Comparison of ENCODE assay signal across 14 mouse cellular contexts in the genomic region with DNA sequence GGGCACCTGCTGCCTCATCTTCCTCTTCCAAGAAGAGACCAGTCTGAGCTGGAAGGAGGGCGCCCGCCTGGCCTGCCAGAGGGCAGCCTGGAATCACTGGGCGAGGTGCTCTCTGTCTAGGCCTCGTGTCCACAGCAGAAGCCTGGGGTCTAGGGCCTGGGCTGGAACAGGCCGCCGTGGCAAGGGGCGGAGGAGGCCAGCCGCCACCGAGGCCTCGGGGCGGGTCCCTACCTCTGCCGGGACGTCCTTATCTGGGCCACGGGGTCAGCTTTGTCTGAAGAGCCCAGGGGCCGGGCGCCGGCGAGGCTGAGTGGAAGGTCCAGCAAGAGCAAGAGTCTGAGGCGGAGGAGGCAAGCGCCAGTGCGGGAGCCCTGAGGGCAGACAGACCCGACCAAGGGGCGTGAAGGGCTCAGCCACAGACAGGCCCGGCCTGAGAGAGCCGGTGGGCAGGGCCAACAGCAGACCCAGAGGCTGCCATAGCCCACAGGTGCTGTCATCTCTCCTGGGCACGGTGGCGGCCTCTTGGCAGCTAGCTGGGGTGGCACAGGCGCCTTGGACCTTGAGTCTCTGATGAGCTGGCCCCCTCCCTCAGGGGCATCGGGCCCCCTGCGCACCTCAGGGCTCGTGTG. TPM values are rescaled to one million over a fixed set of nuclear protein-coding genes. Genes with fewer than 3 reads are reported as not detected.
A peak's percentile ranks its signal among the peaks of the same experiment; 100 is the strongest.
DNase-seq lines count a peak whose midpoint lies in the region; ATAC-seq and TF ChIP-seq lines count a peak whose summit lies in the region.
"Had no signal": no experiment of that assay in that cellular context is flagged by ENCODE, and none has a peak within 500 bp of the region (broad histone marks: within the 10 kb centered on the region; RNA-seq: fewer than 3 reads in every experiment).

No protein-coding gene starts in this region.

- no peak for ATAC-seq in forebrain, embryonic 14.5 days
- peak; percentile 54; the same call in 1 of the 2 replicates for ATAC-seq in kidney, embryonic 16.5 days (ENCODE audit: low FRiP score, low TSS enrichment)
- 0 out of 2 replicates have a peak, but pooled peaks have one; percentile 32 for ATAC-seq in limb, embryonic 15.5 days (ENCODE audit: insufficient number of reproducible peaks, low FRiP score, low TSS enrichment, low read depth)
- no peak for ATAC-seq in erythroblast, adult 5-6 weeks (replicated peaks; ENCODE audit: low FRiP score, poor library complexity, severe bottlenecking)

- H3K9ac ChIP-seq in forebrain, embryonic 14.5 days (ENCODE audit: low read length), result no peak overlapping the region
- no peak overlapping the region for H3K9ac ChIP-seq in kidney, embryonic 16.5 days (replicated peaks; ENCODE audit: low read length)
- peak overlapping the region; percentile 37 for H3K9ac ChIP-seq in ES-E14 (ENCODE audit: insufficient read depth, low read depth, low read length, poor library complexity, severe bottlenecking)
- no peak overlapping the region for H3K9ac ChIP-seq in limb, embryonic 15.5 days

- peaks cover 96% of the 10 kb centered on the region for H3K36me3 ChIP-seq in forebrain, embryonic 10.5 days (replicated peaks)
- H3K36me3 ChIP-seq in forebrain, embryonic 14.5 days (ENCODE audit: control insufficient read depth, insufficient read depth, low read length), result peaks cover 81% of the 10 kb centered on the region
- peaks cover 77% of the 10 kb centered on the region for H3K36me3 ChIP-seq in kidney, embryonic 16.5 days (ENCODE audit: insufficient read depth, low read length)
- peaks cover 46% of the 10 kb centered on the region for H3K36me3 ChIP-seq in ES-E14 (ENCODE audit: control insufficient read depth, insufficient read depth, low read length, poor library complexity, severe bottlenecking)
- H3K36me3 ChIP-seq in limb, embryonic 15.5 days, result peaks cover 87% of the 10 kb centered on the region

- H3K27me3 ChIP-seq in forebrain, embryonic 10.5 days (ENCODE audit: poor library complexity, severe bottlenecking), result no peaks in the 10 kb centered on the region
- no peaks in the 10 kb centered on the region for H3K27me3 ChIP-seq in forebrain, embryonic 14.5 days (replicated peaks; ENCODE audit: control insufficient read depth, insufficient read depth, low read length)
- no peaks in the 10 kb centered on the region for H3K27me3 ChIP-seq in kidney, embryonic 16.5 days (ENCODE audit: insufficient read depth, low read length)
- no peaks in the 10 kb centered on the region for H3K27me3 ChIP-seq in limb, embryonic 15.5 days
- H3K27me3 ChIP-seq: megakaryocyte, embryonic 14.5 days had no signal

- H3K27ac ChIP-seq in forebrain, embryonic 10.5 days, result 0 out of 2 replicates have a peak overlapping the region, but pooled peaks have one; percentile 8
- no peak overlapping the region for H3K27ac ChIP-seq in forebrain, embryonic 14.5 days (ENCODE audit: low read depth, low read length)
- no peak overlapping the region for H3K27ac ChIP-seq in kidney, embryonic 16.5 days (ENCODE audit: low read length)
- no peak overlapping the region for H3K27ac ChIP-seq in ES-E14 (ENCODE audit: insufficient read depth, low read depth, low read length, poor library complexity, severe bottlenecking)
- H3K27ac ChIP-seq in limb, embryonic 15.5 days, result no peak overlapping the region

- WGBS in forebrain, embryonic 10.5 days, result 89% methylated on average over 31 of the region's 31 CpGs
- 90% methylated on average over 23 of the region's 31 CpGs for WGBS in forebrain, embryonic 14.5 days
- WGBS in kidney, embryonic 16.5 days, result 86% methylated on average over 27 of the region's 31 CpGs
- WGBS in limb, embryonic 15.5 days, result 92% methylated on average over 31 of the region's 31 CpGs

- H3K4me1 ChIP-seq in forebrain, embryonic 10.5 days, result no peaks in the 10 kb centered on the region
- no peaks in the 10 kb centered on the region for H3K4me1 ChIP-seq in forebrain, embryonic 14.5 days (ENCODE audit: control insufficient read depth, insufficient read depth, low read length)
- no peaks in the 10 kb centered on the region for H3K4me1 ChIP-seq in kidney, embryonic 16.5 days (ENCODE audit: insufficient read depth, low read length)
- H3K4me1 ChIP-seq in ES-E14 (ENCODE audit: control insufficient read depth in 2 of 2, insufficient read depth in 2 of 2, low read length in 2 of 2, poor library complexity in 1 of 2), result peaks cover 0 to 3% of the 10 kb centered on the region in 2 experiments; a peak in 1 of 4 replicates
- H3K4me1 ChIP-seq in limb, embryonic 15.5 days, result no peaks in the 10 kb centered on the region

- H3K4me2 ChIP-seq in forebrain, embryonic 14.5 days (ENCODE audit: low read length), result no peak overlapping the region
- no peak overlapping the region for H3K4me2 ChIP-seq in kidney, embryonic 16.5 days (replicated peaks; ENCODE audit: low read depth, low read length)
- H3K4me2 ChIP-seq in limb, embryonic 15.5 days, result no peak overlapping the region

- in situ Hi-C loops in ES-E14 (cut with MboI; ENCODE audit: low sequenced_read_pairs in 2 of 2, unreplicated experiment in 2 of 2), result no loop called here

- H3K4me3 ChIP-seq in forebrain, embryonic 10.5 days, result no peak overlapping the region
- H3K4me3 ChIP-seq in forebrain, embryonic 14.5 days (ENCODE audit: low read depth, low read length), result no peak overlapping the region
- H3K4me3 ChIP-seq in kidney, embryonic 16.5 days (ENCODE audit: low read length), result no peak overlapping the region
- peak overlapping the region; percentile 24 to 44 for H3K4me3 ChIP-seq in ES-E14 (ENCODE audit: insufficient read depth in 1 of 2, low read depth in 1 of 2, low read length in 2 of 2, poor library complexity in 1 of 2, severe bottlenecking in 1 of 2)
- H3K4me3 ChIP-seq in limb, embryonic 15.5 days, result no peak overlapping the region
- H3K4me3 ChIP-seq: megakaryocyte, embryonic 14.5 days had no signal

- DNase-seq in forebrain, embryonic 10.5 days (ENCODE audit: extremely low spot score, low spot score), result no peak
- no peak for DNase-seq in forebrain, embryonic 14.5 days (ENCODE audit: low spot score)
- no peak for DNase-seq in kidney, adult 11 months
- no peak for DNase-seq in ES-E14 (ENCODE audit: low read depth, low spot score)
- no peak for DNase-seq in cerebellum, postnatal 36 days
- DNase-seq: cerebellum, adult 2 months; heart, adult 18-20 months; kidney, adult 8-10 months; retina, postnatal 1 day; thymus, postnatal 14 days had no signal

- H3K9me3 ChIP-seq in forebrain, embryonic 10.5 days, result no peaks in the 10 kb centered on the region
- H3K9me3 ChIP-seq in forebrain, embryonic 14.5 days (replicated peaks; ENCODE audit: control insufficient read depth, low read length), result no peaks in the 10 kb centered on the region
- no peaks in the 10 kb centered on the region for H3K9me3 ChIP-seq in kidney, embryonic 16.5 days (ENCODE audit: low read length)
- H3K9me3 ChIP-seq in ES-E14 (ENCODE audit: control insufficient read depth, insufficient read depth, low read depth, low read length), result no peaks in the 10 kb centered on the region
- no peaks in the 10 kb centered on the region for H3K9me3 ChIP-seq in limb, embryonic 15.5 days
- H3K9me3 ChIP-seq: megakaryocyte, embryonic 14.5 days had no signal

TF ChIP-seq in ES-E14, 5 proteins besides CTCF, POLR2A, EP300 and RAD21 (continues in another document):
- TF ChIP-seq HCFC1 (IDR thresholded peaks at IDR 0.05; ENCODE audit: borderline replicate concordance, insufficient read depth, low read length) (no peak), CHD2 (IDR thresholded peaks at IDR 0.05; ENCODE audit: low read depth, low read length) (no peak), ZC3H11A (IDR thresholded peaks at IDR 0.05; ENCODE audit: borderline replicate concordance, low read depth, low read length) (no peak), ZNF384 (IDR thresholded peaks at IDR 0.05; ENCODE audit: low read depth, low read length) (no peak)

RNA-seq across cellular contexts. Expression of gene Akap8, which starts 12.8 kb away (rescaled TPM):
- 144 and 147 TPM in 2 replicates for polyA plus RNA-seq in forebrain, embryonic 10.5 days (2016; fragmentation: Nextera tagmentation; extraction: Ambion mirVana)
- polyA plus RNA-seq in forebrain, embryonic 14.5 days (2014; fragmentation: Nextera tagmentation; extraction: Ambion mirVana), result 33.9 and 40.1 TPM in 2 replicates
- polyA plus RNA-seq in kidney, embryonic 16.5 days (2015; fragmentation: Nextera tagmentation; extraction: Ambion mirVana), result 112 and 126 TPM in 2 replicates
- 156 and 210 TPM in 2 replicates for total RNA-seq in ES-E14 (2012; rRNA removed)
- polyA plus RNA-seq in limb, embryonic 15.5 days (2015; fragmentation: Nextera tagmentation; extraction: Ambion mirVana), result 93.1 and 94.6 TPM in 2 replicates
- total RNA-seq in erythroblast, adult 5-6 weeks (2015; ENCODE audit: low replicate concordance), result 13.1 and 25.3 TPM in 2 replicates
- total RNA-seq in erythroblast, adult 5-6 weeks (2017; ENCODE audit: low replicate concordance), result 31.6 and 51.6 TPM in 2 replicates

RNA-seq across cellular contexts. Expression of gene Akap8l, which starts 16.6 kb away (rescaled TPM):
- 79.0 and 79.9 TPM in 2 replicates for polyA plus RNA-seq in forebrain, embryonic 10.5 days (2016; fragmentation: Nextera tagmentation; extraction: Ambion mirVana)
- polyA plus RNA-seq in forebrain, embryonic 14.5 days (2014; fragmentation: Nextera tagmentation; extraction: Ambion mirVana), result 66.6 and 82.4 TPM in 2 replicates
- polyA plus RNA-seq in kidney, embryonic 16.5 days (2015; fragmentation: Nextera tagmentation; extraction: Ambion mirVana), result 124 and 130 TPM in 2 replicates
- 63.6 and 126 TPM in 2 replicates for total RNA-seq in ES-E14 (2012; rRNA removed)
- 85.1 and 88.6 TPM in 2 replicates for polyA plus RNA-seq in limb, embryonic 15.5 days (2015; fragmentation: Nextera tagmentation; extraction: Ambion mirVana)
- 64.6 and 80.7 TPM in 2 replicates for total RNA-seq in erythroblast, adult 5-6 weeks (2015; ENCODE audit: low replicate concordance)
- 104 and 150 TPM in 2 replicates for total RNA-seq in erythroblast, adult 5-6 weeks (2017; ENCODE audit: low replicate concordance)

RNA-seq across cellular contexts. Expression of gene Brd4, which starts 49.3 kb away (rescaled TPM):
- polyA plus RNA-seq in forebrain, embryonic 10.5 days (2016; fragmentation: Nextera tagmentation; extraction: Ambion mirVana), result 112 and 113 TPM in 2 replicates
- polyA plus RNA-seq in forebrain, embryonic 14.5 days (2014; fragmentation: Nextera tagmentation; extraction: Ambion mirVana), result 51.0 and 66.1 TPM in 2 replicates
- polyA plus RNA-seq in kidney, embryonic 16.5 days (2015; fragmentation: Nextera tagmentation; extraction: Ambion mirVana), result 84.5 and 99.3 TPM in 2 replicates
- 51.7 and 54.3 TPM in 2 replicates for total RNA-seq in ES-E14 (2012; rRNA removed)
- 78.1 and 81.6 TPM in 2 replicates for polyA plus RNA-seq in limb, embryonic 15.5 days (2015; fragmentation: Nextera tagmentation; extraction: Ambion mirVana)
- 110 and 125 TPM in 2 replicates for total RNA-seq in erythroblast, adult 5-6 weeks (2015; ENCODE audit: low replicate concordance)
- total RNA-seq in erythroblast, adult 5-6 weeks (2017; ENCODE audit: low replicate concordance), result 106 TPM in 2 replicates

RNA-seq across cellular contexts. Expression of gene Wiz, which starts 55.5 kb away (rescaled TPM):
- polyA plus RNA-seq in forebrain, embryonic 10.5 days (2016; fragmentation: Nextera tagmentation; extraction: Ambion mirVana), result 24.9 and 25.9 TPM in 2 replicates
- 29.2 and 35.6 TPM in 2 replicates for polyA plus RNA-seq in forebrain, embryonic 14.5 days (2014; fragmentation: Nextera tagmentation; extraction: Ambion mirVana)
- polyA plus RNA-seq in kidney, embryonic 16.5 days (2015; fragmentation: Nextera tagmentation; extraction: Ambion mirVana), result 22.0 and 23.8 TPM in 2 replicates
- total RNA-seq in ES-E14 (2012; rRNA removed), result 10.4 and 12.4 TPM in 2 replicates
- polyA plus RNA-seq in limb, embryonic 15.5 days (2015; fragmentation: Nextera tagmentation; extraction: Ambion mirVana), result 21.6 TPM in 2 replicates
- total RNA-seq in erythroblast, adult 5-6 weeks (2015; ENCODE audit: low replicate concordance), result 9.2 and 11.9 TPM in 2 replicates
- 0.77 and 3.5 TPM in 2 replicates for total RNA-seq in erythroblast, adult 5-6 weeks (2017; ENCODE audit: low replicate concordance)

Comparison
In these comparisons a context has a peak if more than half of its experiments do, and no peak if none do; other contexts are left out.
1. H3K4me3 ChIP-seq: peak in ES-E14 (2 of 2); none in forebrain, embryonic 10.5 days (single experiment), forebrain, embryonic 14.5 days (single experiment), kidney, embryonic 16.5 days (single experiment) and limb, embryonic 15.5 days (single experiment).
2. ATAC-seq: peak in kidney, embryonic 16.5 days (single experiment) and limb, embryonic 15.5 days (single experiment); none in forebrain, embryonic 14.5 days (single experiment) and erythroblast, adult 5-6 weeks (single experiment).